In the genomic region with DNA sequence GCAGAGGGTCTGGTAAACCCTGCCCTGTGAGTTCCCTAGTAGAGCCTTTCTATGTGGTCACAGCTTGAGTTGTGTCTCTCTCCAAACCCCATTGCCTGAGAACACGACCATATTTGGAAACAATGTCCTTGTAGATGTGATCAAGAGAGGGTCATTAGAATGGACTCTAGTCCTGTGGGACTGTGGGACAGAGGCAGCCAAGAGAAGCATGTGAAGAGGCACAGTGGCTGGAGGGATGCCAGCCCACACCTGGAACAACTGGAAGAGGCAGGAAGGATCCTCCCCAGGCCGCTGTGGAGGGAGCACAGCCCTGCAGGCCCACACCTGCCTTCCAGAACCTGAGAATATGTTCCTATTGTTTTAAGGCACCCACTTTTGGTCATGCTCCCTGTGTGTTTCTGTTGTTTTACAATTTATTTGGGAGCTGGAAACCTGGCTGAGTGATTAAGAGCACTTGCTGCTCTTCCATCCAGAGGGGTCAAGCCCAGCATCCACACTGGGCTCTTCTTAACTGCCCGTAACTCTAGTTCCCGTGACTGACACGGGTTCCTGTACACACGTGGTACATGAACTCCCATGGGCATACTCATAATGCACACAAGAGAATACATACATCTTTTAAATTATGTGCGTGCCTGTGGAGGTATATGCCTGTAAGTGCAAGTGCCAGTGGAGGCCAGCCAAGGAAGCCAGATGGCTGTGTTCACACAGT, we compare ENCODE assay signal across 8 mouse cellular contexts. TPM values are rescaled to one million over a fixed set of nuclear protein-coding genes. Genes with fewer than 3 reads are reported as not detected.
DNase-seq lines count a peak whose midpoint lies in the region; ATAC-seq and TF ChIP-seq lines count a peak whose summit lies in the region.
"Had no signal": no experiment of that assay in that cellular context is flagged by ENCODE, and none has a peak within 500 bp of the region (broad histone marks: within the 10 kb centered on the region; RNA-seq: fewer than 3 reads in every experiment).

No protein-coding gene starts in this region.

- ATAC-seq in kidney, embryonic 16.5 days (ENCODE audit: low FRiP score, low TSS enrichment), result no peak
- ATAC-seq in limb, embryonic 15.5 days (ENCODE audit: insufficient number of reproducible peaks, low FRiP score, low TSS enrichment, low read depth), result no peak
- no peak for ATAC-seq in CD4-positive, CD25-positive, alpha-beta regulatory T cell, adult 4 months

- TF ChIP-seq CTCF in cerebellum, adult 2 months (IDR thresholded peaks at IDR 0.05; ENCODE audit: borderline replicate concordance, insufficient read depth, low read depth, low read length), result no peak

- DNase-seq in kidney, adult 11 months, result no peak
- DNase-seq in cerebellum, adult 2 months, result peak; percentile 36 to 42
- DNase-seq in cerebellum, postnatal 25 days, result peak; percentile 32 to 96
- no peak for DNase-seq in ovary, postnatal 36 days (ENCODE audit: low spot score)

- H3K4me2 ChIP-seq in kidney, embryonic 16.5 days (replicated peaks; ENCODE audit: low read depth, low read length), result no peak overlapping the region
- H3K4me2 ChIP-seq in limb, embryonic 15.5 days, result no peak overlapping the region

- peaks cover 28% of the 10 kb centered on the region for H3K4me1 ChIP-seq in kidney, embryonic 16.5 days (ENCODE audit: insufficient read depth, low read length)
- H3K4me1 ChIP-seq in cerebellum, adult 2 months (ENCODE audit: control insufficient read depth, insufficient read depth, low read length), result peaks cover 17% of the 10 kb centered on the region
- H3K4me1 ChIP-seq in limb, embryonic 15.5 days, result peaks cover 28% of the 10 kb centered on the region

- WGBS in kidney, embryonic 16.5 days, result 76% methylated on average over 7 of the region's 7 CpGs
- WGBS in cerebellum, adult 2 months, result 37% methylated on average over 7 of the region's 7 CpGs
- 61% methylated on average over 7 of the region's 7 CpGs for WGBS in limb, embryonic 15.5 days

- no peak overlapping the region for H3K9ac ChIP-seq in kidney, embryonic 16.5 days (replicated peaks; ENCODE audit: low read length)
- H3K9ac ChIP-seq in limb, embryonic 15.5 days, result no peak overlapping the region
- H3K9ac ChIP-seq: liver, embryonic 14.5 days had no signal

- H3K27ac ChIP-seq in kidney, embryonic 16.5 days (ENCODE audit: low read length), result peak overlapping the region; percentile 80
- peak overlapping the region; percentile 56; the same call in 1 of the 2 replicates for H3K27ac ChIP-seq in cerebellum, adult 2 months (ENCODE audit: insufficient read depth, low read length)
- H3K27ac ChIP-seq in limb, embryonic 15.5 days, result peak overlapping the region; percentile 88
- H3K27ac ChIP-seq: liver, embryonic 14.5 days had no signal

- no peaks in the 10 kb centered on the region for H3K9me3 ChIP-seq in kidney, embryonic 16.5 days (ENCODE audit: low read length)
- no peaks in the 10 kb centered on the region for H3K9me3 ChIP-seq in limb, embryonic 15.5 days

- no peak for TF ChIP-seq POLR2A in cerebellum, adult 2 months (IDR thresholded peaks at IDR 0.05; ENCODE audit: borderline replicate concordance, insufficient read depth, low read length)

- H3K4me3 ChIP-seq in kidney, embryonic 16.5 days (ENCODE audit: low read length), result no peak overlapping the region
- H3K4me3 ChIP-seq in cerebellum, adult 2 months (replicated peaks; ENCODE audit: insufficient read depth, low read depth, low read length), result no peak overlapping the region
- H3K4me3 ChIP-seq in limb, embryonic 15.5 days, result no peak overlapping the region

- H3K27me3 ChIP-seq in kidney, embryonic 16.5 days (ENCODE audit: insufficient read depth, low read length), result no peaks in the 10 kb centered on the region
- H3K27me3 ChIP-seq in cerebellum, adult 2 months (ENCODE audit: control insufficient read depth, insufficient read depth, low read length), result no peaks in the 10 kb centered on the region
- no peaks in the 10 kb centered on the region for H3K27me3 ChIP-seq in limb, embryonic 15.5 days

- H3K36me3 ChIP-seq in kidney, embryonic 16.5 days (ENCODE audit: insufficient read depth, low read length), result peaks cover 15% of the 10 kb centered on the region
- H3K36me3 ChIP-seq in limb, embryonic 15.5 days, result peaks cover 26% of the 10 kb centered on the region

RNA-seq across cellular contexts. Expression of gene Cyth1, which starts 5.2 kb away (rescaled TPM):
- 17.9 and 18.2 TPM in 2 replicates for polyA plus RNA-seq in kidney, embryonic 16.5 days (2015; fragmentation: Nextera tagmentation; extraction: Ambion mirVana)
- polyA plus RNA-seq in cerebellum, adult 2 months (2012; rRNA removed), result 89.8 and 93.9 TPM in 2 replicates
- 16.1 and 16.2 TPM in 2 replicates for polyA plus RNA-seq in limb, embryonic 15.5 days (2015; fragmentation: Nextera tagmentation; extraction: Ambion mirVana)
- 10 to 100 TPM; 34.7 to 59.5 TPM for polyA plus RNA-seq in CD4-positive, CD25-positive, alpha-beta regulatory T cell, adult 4 months (2017; shearing (Covaris generic))

RNA-seq across cellular contexts. Expression of gene Usp36, which starts 36.4 kb away (rescaled TPM):
- 21.4 and 24.8 TPM in 2 replicates for polyA plus RNA-seq in kidney, embryonic 16.5 days (2015; fragmentation: Nextera tagmentation; extraction: Ambion mirVana)
- 33.6 and 33.8 TPM in 2 replicates for polyA plus RNA-seq in cerebellum, adult 2 months (2012; rRNA removed)
- polyA plus RNA-seq in limb, embryonic 15.5 days (2015; fragmentation: Nextera tagmentation; extraction: Ambion mirVana), result 21.0 and 21.3 TPM in 2 replicates
- 10 to 100 TPM; 21.1 to 33.0 TPM for polyA plus RNA-seq in CD4-positive, CD25-positive, alpha-beta regulatory T cell, adult 4 months (2017; shearing (Covaris generic))

Comparison
In these comparisons a context has a peak if more than half of its experiments do, and no peak if none do; other contexts are left out.
1. DNase-seq: peak in cerebellum, adult 2 months (2 of 2) and cerebellum, postnatal 25 days (2 of 2); none in kidney, adult 11 months (single experiment) and ovary, postnatal 36 days (single experiment).
2. Peak in every context shown above with its lines, with median percentiles within 50 percentile points of each other: H3K27ac ChIP-seq.